Mouse (Mus musculus) gonadal fat pad, adult 2 months (tissue): ENCODE measurements at regions not wholly inside any gene's neighbourhood (a gene's known extent, or its start where the extent isn't known, plus 50 kb on each side); places are given as distances from the start of the nearest gene placed in this dataset.
"Not testable (repeated sequence)": the region's sequence is repeated elsewhere in the genome, so short reads cannot be mapped to it uniquely, and the experiment has no call there.

ENCODE experiments used
- DNase-seq: peaks from one replicate; pipeline ENCODE4 v3.0.0-alpha.2; 2012; ENCODE audit warnings: low read depth

DNA sequence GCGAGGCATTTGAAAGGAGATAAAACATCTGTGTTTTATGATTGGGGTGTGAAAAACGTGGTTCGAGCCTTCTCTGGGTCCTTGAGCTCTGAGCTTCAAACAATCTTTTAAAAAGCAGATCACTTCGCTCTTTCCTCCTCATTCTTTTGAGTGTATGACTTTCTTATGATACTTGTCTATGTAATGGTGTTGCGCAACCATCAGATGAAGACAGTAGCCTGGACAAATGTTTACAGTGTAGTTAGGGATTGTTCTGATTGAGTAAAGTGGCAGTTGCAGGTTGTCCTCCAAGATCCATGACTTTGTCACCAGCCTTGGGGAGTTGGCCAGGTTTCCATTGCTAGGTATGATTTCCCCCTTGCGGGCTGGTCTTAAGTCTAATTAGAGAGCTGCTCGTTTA lies 116.1 kb upstream of the Pfn2 start:
- no peak for DNase-seq

GRCm38 (mm10) chr3:57970614-57971013 lies 122.7 kb upstream of the Pfn2 start:
- not testable (repeated sequence) for DNase-seq

DNA sequence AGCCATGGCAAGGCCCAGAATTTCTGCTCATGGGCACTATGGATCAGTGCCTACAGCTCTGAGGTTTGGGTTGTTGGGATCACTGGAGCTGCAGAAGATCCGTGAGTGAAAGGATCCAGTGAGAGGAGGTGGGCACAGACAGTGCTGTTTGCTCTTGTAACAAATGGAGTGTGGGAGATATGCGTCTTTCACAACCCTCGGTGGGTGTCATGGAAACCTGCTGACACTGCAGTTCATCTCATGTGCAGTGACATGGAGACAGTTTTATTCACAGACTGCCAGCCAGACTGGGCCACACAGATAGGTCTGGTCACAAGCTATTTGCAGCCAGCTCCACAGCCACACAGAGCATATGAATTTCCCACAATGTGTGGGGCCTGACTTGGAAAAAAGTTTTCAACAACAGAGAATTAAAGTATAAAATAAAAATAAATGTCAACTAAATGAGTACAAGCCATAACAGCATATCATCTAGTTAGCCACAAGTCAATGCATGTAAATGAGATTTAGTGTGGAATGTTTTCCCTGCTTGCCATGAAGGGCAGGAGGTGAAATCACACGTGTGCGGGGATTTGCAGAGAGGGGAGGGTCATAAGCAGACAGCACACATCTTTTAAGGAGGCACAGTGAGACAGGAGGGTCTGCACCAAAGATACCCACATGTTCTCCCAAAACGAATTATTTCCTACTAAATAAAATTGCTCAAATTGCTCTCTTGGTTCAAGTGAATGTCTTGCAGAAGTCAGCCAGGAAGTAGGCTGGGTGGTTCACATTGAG lies 124.8 kb upstream of the Pfn2 start:
- no peak for DNase-seq

GRCm38 (mm10) chr3:57973546-57973945 lies 125.7 kb upstream of the Pfn2 start:
- DNase-seq, result no peak

DNA sequence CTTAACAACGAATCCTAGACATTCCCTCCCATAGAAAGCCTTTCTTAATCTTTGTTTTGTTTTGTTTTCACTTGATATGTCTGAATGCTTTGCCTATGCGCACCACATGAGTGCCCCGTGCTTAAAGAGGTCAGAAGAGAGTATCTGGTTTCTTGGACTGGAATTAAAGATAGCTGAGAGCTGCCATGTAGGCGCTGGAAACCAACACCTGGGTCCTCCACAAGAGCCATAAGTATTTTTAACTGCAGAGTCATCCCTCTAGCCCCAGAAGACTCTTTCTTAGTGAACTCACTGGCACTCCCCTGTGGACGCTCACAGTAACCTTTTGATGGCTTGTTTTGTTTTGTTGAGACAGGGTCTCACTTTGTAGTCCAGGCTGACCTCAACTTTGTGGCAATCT lies 127.5 kb upstream of the Pfn2 start:
- DNase-seq, result no peak

DNA sequence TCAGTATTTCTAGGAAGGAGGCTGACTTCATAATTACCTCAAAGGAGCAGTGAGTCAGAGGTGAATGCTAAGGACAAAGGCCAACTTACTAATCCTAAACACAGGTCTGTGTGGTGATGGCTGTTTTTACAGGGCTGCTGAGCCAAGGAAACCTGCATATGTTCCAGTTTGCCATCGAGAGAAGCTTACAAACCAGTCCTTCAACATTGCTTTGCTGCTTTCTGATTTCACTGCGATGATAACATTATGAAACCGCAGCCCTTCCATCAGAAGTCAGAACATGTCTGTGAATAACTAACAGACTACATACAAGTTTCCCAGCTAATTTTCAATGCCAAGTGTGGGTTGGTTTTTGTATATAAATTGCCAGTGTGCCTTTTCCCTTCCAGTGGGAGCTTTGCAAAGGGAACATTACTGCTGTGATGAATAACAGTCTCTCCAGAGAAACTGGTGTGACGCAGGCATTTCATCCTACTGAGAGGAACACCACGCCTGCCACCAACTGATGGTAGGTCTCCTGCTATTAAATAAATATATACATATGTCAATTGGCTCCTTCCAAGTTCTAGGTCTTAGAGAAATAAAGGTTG lies 128.9 kb upstream of the Pfn2 start:
- DNase-seq, result peak; percentile 59

DNA sequence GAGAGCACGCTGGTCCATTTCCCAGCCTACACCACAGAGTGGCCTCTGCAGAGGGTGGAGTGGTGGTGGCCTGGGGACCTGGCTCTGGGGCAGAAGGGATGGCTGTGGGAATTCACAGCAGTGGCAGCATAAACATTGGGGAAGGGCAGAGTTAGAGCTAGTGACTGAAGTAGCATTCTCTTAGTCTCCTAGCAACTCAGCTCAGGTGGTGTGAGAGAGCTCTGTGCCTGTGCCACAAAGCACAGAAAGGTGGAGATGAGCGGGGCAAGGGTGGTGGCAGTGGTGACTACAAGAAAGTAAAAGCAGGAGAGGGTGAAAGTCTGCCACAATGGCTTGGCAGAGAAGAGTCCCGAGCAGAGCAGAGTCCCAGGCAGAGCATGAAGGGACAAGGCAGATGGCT lies 140.3 kb upstream of the Pfn2 start:
- no peak for DNase-seq

GRCm38 (mm10) chr3:57990738-57991137 lies 142.9 kb upstream of the Pfn2 start:
- no peak for DNase-seq

- DNase-seq, result no peak
Measured at GRCm38 (mm10) chr3:57998121-57999102, 150.5 kb upstream of the Pfn2 start.

DNA sequence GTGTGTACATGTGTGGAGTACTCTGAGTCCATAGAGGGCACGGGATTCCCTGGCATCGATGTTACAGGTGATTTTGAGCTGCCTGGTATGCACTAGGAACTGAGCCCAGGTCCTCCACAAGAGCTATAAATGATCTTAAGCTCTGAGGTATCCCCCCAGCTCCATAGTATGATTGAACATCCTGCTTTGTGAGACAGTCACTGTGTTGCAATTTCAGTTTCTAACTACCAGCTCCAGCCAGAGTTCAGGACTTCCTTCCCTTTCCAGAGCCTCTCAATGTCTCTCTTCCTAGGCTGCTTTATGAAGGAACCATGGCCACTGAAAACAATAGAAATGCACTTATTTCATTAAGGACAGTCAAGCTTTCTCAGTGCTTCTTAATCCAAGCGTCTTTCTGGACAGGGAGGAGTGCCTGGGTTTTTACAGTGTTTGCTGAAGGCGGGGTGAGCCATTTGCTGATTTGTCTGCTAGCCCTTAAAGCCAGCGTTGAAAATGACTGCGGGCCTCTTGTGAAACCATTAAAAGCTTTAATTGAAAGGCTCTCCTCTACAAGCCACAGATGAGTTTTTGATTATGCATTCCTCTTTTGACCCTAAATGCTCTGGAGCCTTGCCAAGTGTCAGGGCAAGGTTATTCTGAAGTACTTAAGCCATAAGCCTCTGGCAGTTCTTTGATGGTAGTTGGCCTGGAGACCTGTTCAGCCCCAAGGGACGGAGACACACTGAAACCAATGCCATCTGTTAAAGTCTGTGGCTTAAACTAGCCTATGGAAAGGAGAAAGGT lies 155.1 kb upstream of the Pfn2 start:
- DNase-seq, result no peak

- no peak for DNase-seq
Measured at GRCm38 (mm10) chr3:58024750-58025392, 177.0 kb upstream of the Pfn2 start.

DNA sequence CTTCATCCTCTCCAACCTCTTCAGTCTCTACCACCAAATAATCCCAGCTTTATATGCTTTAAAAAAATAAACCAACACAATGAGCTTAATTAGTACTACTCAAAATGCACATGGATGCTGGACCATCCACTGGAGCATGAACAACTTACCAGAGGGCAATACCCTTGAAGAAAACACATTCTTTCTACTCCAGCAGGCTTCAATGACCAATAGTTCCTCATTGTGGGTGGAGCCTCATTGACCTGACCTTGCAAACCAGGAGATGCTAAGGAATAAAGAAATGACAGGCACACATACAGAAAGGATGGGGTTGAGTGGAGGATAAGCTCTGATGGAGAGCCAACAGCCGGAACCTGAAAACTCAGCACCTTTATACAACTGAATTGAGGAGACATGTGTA lies 201.7 kb upstream of the Pfn2 start:
- no peak for DNase-seq

DNA sequence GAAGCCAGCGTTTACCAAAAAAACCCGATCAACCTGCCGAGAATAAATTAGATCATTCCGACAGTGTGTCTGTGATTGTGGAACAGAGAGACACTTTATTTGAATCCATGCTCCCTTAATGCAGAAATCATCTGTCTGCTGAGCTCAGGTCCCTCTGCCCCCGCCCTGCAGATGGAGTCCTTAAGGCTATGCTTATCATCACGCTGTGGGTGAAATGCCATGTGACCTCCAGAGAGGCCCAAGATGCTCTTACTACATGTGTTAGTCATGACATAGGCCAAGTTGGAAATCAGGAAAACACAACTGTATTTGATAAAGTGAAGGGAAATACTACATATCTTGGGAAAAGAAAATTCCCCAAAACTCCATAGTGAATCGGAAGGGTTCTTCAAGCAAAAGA lies 206.8 kb upstream of the Pfn2 start:
- no peak for DNase-seq

DNA sequence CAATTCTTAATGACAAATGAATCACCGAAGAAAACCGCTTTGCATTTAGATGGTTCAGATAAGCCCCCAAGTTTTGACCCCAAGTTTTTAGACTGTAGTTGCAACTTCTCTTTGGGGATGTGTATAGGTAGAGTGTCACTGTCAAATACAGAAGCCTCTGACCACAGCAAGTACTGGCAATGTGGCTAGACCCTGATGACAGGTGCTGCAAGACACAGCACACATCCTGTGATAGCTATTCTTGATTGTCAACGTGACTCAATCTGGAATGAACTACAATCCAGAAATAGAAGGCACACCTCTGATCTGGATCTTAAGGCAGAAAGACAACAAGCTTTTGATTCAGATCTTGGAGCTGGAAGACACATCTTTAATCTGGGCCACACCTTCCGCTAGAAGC lies 207.3 kb upstream of the Pfn2 start:
- DNase-seq, result no peak

DNA sequence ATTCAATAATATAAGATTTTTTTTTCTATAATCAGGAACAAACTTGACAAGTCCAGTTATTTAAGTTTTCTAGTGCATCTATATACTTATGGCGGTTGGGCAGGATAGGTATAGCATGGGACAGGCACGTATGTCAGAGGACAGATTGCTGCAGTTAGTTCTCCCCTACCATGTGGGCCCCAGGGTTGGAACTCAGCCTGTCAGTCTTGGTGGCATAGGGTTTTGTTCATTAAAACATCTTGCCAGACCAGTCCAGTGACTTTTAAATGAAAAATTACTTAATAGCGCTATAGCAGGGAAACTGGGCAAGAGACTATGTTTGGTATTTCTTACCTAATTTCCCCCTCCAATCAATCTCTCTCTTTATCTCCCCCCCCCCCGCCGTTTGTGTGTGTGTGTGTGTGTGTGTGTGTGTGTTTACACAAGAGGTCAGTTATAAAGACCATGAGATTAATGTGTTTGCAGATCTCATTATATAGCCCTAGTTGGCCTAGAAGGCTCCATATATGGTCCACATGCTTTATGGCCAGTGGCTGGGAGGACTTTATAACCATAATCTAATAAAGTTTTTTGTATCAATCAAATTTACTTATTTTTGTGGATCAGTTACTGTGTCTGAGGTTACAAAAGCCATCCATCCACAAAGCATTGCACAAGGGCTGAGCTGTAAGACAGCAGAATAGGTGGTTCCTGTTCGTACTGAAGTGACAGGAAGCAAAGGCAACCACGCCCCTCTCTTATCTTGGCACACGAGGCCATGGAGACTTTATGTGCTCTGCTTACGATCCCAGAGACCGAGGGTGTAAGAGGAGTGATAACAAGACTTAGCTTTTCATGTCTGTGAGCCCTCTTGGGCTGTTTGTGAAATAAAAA lies 208.5 kb upstream of the Pfn2 start:
- DNase-seq, result no peak

DNA sequence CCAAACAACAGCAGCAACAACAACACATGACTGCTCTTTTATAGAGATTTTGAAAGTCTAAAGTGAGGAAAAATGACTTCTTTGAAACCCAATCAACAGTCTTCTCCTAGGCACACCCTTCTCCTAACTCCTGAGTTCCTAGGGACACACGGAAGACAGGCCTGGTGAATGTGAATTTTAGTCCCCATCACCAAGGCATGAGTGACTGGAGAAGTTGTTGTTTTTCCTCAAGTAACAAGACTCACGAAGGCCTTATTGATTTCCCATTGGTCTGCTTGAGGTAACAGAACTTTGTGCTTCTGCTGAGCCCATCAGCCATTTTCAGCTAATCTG lies 209.2 kb upstream of the Pfn2 start:
- DNase-seq, result no peak

GRCm38 (mm10) chr3:58058134-58058533 lies 210.3 kb upstream of the Pfn2 start:
- no peak for DNase-seq

- DNase-seq, result no peak
Measured at GRCm38 (mm10) chr3:58063852-58064549, 216.1 kb upstream of the Pfn2 start.

DNA sequence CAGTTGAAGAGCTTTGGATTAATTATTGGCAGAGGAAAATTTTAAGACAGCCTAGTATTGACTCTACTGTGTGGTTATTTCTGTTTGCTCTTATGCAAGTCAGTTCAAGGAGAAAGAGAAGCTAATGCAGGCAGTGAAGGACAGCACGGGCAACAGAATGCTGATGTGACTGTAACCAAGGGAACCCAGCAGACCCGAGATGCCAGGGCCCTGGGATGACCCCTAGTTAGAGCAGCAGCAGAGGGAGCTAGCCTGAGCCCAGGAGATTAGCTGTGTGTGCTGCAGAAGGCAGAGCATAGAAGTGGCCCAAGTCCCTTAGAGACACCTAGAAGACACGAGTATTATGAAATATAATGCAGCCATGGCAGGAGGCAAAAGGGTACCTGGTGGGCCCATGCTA lies 223.7 kb upstream of the Pfn2 start:
- DNase-seq, result no peak
